Mouse (Mus musculus) liver, embryonic 11.5 days (tissue): ENCODE data around the gene Trip13. TPM values are rescaled to one million over a fixed set of nuclear protein-coding genes. Genes with fewer than 3 reads are reported as not detected.

Source experiments
- ATAC-seq: fragments of 200-750 bp; cut with Nextera tagmentation; replicated peaks from 2 replicates; pipeline ENCODE4 v1.8.0; 2017; ENCODE audit warnings: moderate number of reproducible peaks, mild to moderate bottlenecking, moderate TSS enrichment, moderate library complexity; ENCODE audit not compliant: low FRiP score
- DNase-seq: peaks from one replicate; pipeline ENCODE4 v3.0.0-alpha.2; 2017; ENCODE audit warnings: low spot score
- H3K27ac ChIP-seq: fragments of 300-500 bp; sonication (generic); 2 replicates; pipeline ENCODE4 v1.5.1; 2014; ENCODE audit warnings: mild to moderate bottlenecking, low read depth, low read length, control low read depth
- H3K27me3 ChIP-seq: fragments of 300-500 bp; sonication (generic); replicated peaks from 2 replicates; pipeline ENCODE4 v1.6.1; 2014; ENCODE audit warnings: low read length, mixed read lengths; ENCODE audit not compliant: control insufficient read depth, insufficient read depth
- H3K36me3 ChIP-seq: fragments of 300-500 bp; sonication (generic); 2 replicates; pipeline ENCODE4 v1.6.1; 2014; ENCODE audit warnings: mild to moderate bottlenecking, low read length, moderate library complexity, mixed read lengths; ENCODE audit not compliant: control insufficient read depth, insufficient read depth
- H3K4me1 ChIP-seq: fragments of 300-500 bp; sonication (generic); replicated peaks from 2 replicates; pipeline ENCODE4 v1.6.1; 2014; ENCODE audit warnings: low read length, mixed read lengths; ENCODE audit not compliant: control insufficient read depth, insufficient read depth
- H3K4me2 ChIP-seq: fragments of 300-500 bp; sonication (generic); 2 replicates; pipeline ENCODE4 v1.6.1; 2014; ENCODE audit warnings: mild to moderate bottlenecking, control low read depth, moderate library complexity
- H3K4me3 ChIP-seq: fragments of 300-500 bp; sonication (generic); 2 replicates; pipeline ENCODE4 v1.5.1; 2014; ENCODE audit warnings: low read depth, low read length, control low read depth
- H3K9ac ChIP-seq: fragments of 300-500 bp; sonication (generic); 2 replicates; pipeline ENCODE4 v1.6.1; 2014; ENCODE audit warnings: low read depth, low read length, control low read depth
- H3K9me3 ChIP-seq: fragments of 300-500 bp; sonication (generic); 2 replicates; pipeline ENCODE4 v1.6.1; 2016; ENCODE audit warnings: low read length, inconsistent platforms, mixed read lengths; ENCODE audit not compliant: control insufficient read depth
- WGBS: fragments of 180-500 bp; shearing (Covaris S2); extraction: QIAGEN DNeasy Blood & Tissue Kit; methylation state at CpG from one replicate; pipeline ENCODE4 v1.1.7; 2014; 5-methylcytosine and 5-hydroxymethylcytosine counted together
- polyA plus RNA-seq: library from polyadenylated mRNA; unstranded; fragments of >200 nt; fragmentation: Nextera tagmentation; extraction: Ambion mirVana; gene quantifications from 2 replicates; pipeline ENCODE4 v1.2.1, GENCODE M21; 2014

Trip13 gene
- polyA plus RNA-seq, result 60.4 and 61.5 TPM in 2 replicates

- peak within 1 kb of the TSS; percentile 75 for H3K4me3 ChIP-seq
- DNase-seq (peak; percentile 98), ATAC-seq (peak; percentile 95)
- H3K27me3 ChIP-seq, result no peaks in the 10 kb centered on the region
- H3K9me3 ChIP-seq, result no peaks in the 10 kb centered on the region
- peaks cover 10% of the 10 kb centered on the region; the same call in 1 of the 2 replicates for H3K36me3 ChIP-seq
- H3K4me2 ChIP-seq, result peak within 1 kb of the TSS; percentile 68
- WGBS, result under 1% methylated on average over 82 of the region's 82 CpGs
- peak within 1 kb of the TSS; percentile 90 for H3K27ac ChIP-seq
- peaks cover 7% of the 10 kb centered on the region for H3K4me1 ChIP-seq
- peak within 1 kb of the TSS; percentile 91 for H3K9ac ChIP-seq
These were observed at the start of gene Trip13, which contains the start of gene Brd9 for GRCm38 (mm10) chr13:73937321-73938176. Trip13 (minus strand) TSS chr13:73937784. Brd9 (plus strand) TSS chr13:73937811.

- no peak overlapping the region for H3K27ac ChIP-seq
- 77% methylated on average over 5 of the region's 5 CpGs for WGBS
- no peaks in the 10 kb centered on the region for H3K27me3 ChIP-seq
- H3K4me1 ChIP-seq, result no peaks in the 10 kb centered on the region
- no peak for DNase-seq
- no peak overlapping the region for H3K9ac ChIP-seq
- ATAC-seq, result 0 out of 2 replicates have a peak, but pooled peaks have one; percentile 43
- H3K4me3 ChIP-seq, result no peak overlapping the region
- no peaks in the 10 kb centered on the region for H3K36me3 ChIP-seq
- H3K4me2 ChIP-seq, result no peak overlapping the region
- no peaks in the 10 kb centered on the region for H3K9me3 ChIP-seq
These were observed 39.4 kb upstream of the Trip13 start for GRCm38 (mm10) chr13:73976935-73977334.

GRCm38 (mm10) chr13:73974523-73974922, 36.9 kb upstream of the Trip13 start:
- WGBS, result 78% methylated on average over 3 of the region's 3 CpGs
- no peaks in the 10 kb centered on the region for H3K9me3 ChIP-seq
- H3K27me3 ChIP-seq, result no peaks in the 10 kb centered on the region
- H3K9ac ChIP-seq, result no peak overlapping the region
- H3K4me1 ChIP-seq, result 0 out of 2 replicates have a peak, but pooled peaks cover 2% of the 10 kb centered on the region
- no peak overlapping the region for H3K4me3 ChIP-seq
- no peak overlapping the region for H3K4me2 ChIP-seq
- DNase-seq (no peak), ATAC-seq (no peak)
- no peaks in the 10 kb centered on the region for H3K36me3 ChIP-seq
- no peak overlapping the region for H3K27ac ChIP-seq

GRCm38 (mm10) chr13:73970545-73971448, 33.2 kb upstream of the Trip13 start:
- H3K36me3 ChIP-seq, result no peaks in the 10 kb centered on the region
- ATAC-seq (peak; percentile 73), DNase-seq (peak; percentile 55)
- H3K4me1 ChIP-seq, result 0 out of 2 replicates have a peak, but pooled peaks cover 2% of the 10 kb centered on the region
- H3K27ac ChIP-seq, result no peak overlapping the region
- no peaks in the 10 kb centered on the region for H3K9me3 ChIP-seq
- 24% methylated on average over 12 of the region's 12 CpGs for WGBS
- H3K4me3 ChIP-seq, result no peak overlapping the region
- no peak overlapping the region for H3K9ac ChIP-seq
- peak overlapping the region; percentile 47 for H3K4me2 ChIP-seq
- no peaks in the 10 kb centered on the region for H3K27me3 ChIP-seq

GRCm38 (mm10) chr13:73963551-73963950, 26.0 kb upstream of the Trip13 start, which contains the start of gene Zdhhc11:
Zdhhc11 (plus strand) TSS chr13:73963851.
- H3K36me3 ChIP-seq, result peaks cover 15% of the 10 kb centered on the region; the same call in 1 of the 2 replicates
- H3K27me3 ChIP-seq, result no peaks in the 10 kb centered on the region
- no peaks in the 10 kb centered on the region for H3K9me3 ChIP-seq
- no peaks in the 10 kb centered on the region for H3K4me1 ChIP-seq
- DNase-seq, result no peak
- ATAC-seq, result no peak
- H3K4me2 ChIP-seq, result no peak within 1 kb of the TSS
- 85% methylated on average over 5 of the region's 5 CpGs for WGBS
- H3K4me3 ChIP-seq, result no peak within 1 kb of the TSS
- no peak within 1 kb of the TSS for H3K9ac ChIP-seq
- H3K27ac ChIP-seq, result no peak within 1 kb of the TSS

GRCm38 (mm10) chr13:73961177-73961576, 23.6 kb upstream of the Trip13 start:
- Histone ChIP-seq H3K4me1 (no peaks in the 10 kb centered on the region), H3K27ac (no peak overlapping the region), H3K4me2 (no peak overlapping the region), H3K9ac (no peak overlapping the region), H3K36me3 (peaks cover 20% of the 10 kb centered on the region; the same call in 1 of the 2 replicates), H3K27me3 (no peaks in the 10 kb centered on the region), H3K4me3 (no peak overlapping the region), H3K9me3 (no peaks in the 10 kb centered on the region)
- DNase-seq (no peak), ATAC-seq (no peak)
- 82% methylated on average over 4 of the region's 4 CpGs for WGBS

GRCm38 (mm10) chr13:73960117-73960652, 22.6 kb upstream of the Trip13 start:
- no peaks in the 10 kb centered on the region for H3K4me1 ChIP-seq
- no peaks in the 10 kb centered on the region for H3K27me3 ChIP-seq
- H3K4me2 ChIP-seq, result no peak overlapping the region
- H3K27ac ChIP-seq, result no peak overlapping the region
- WGBS, result 90% methylated on average over 10 of the region's 10 CpGs
- no peak overlapping the region for H3K9ac ChIP-seq
- ATAC-seq, result no peak
- H3K36me3 ChIP-seq, result peaks cover 23% of the 10 kb centered on the region; the same call in 1 of the 2 replicates
- H3K4me3 ChIP-seq, result no peak overlapping the region
- H3K9me3 ChIP-seq, result no peaks in the 10 kb centered on the region
- no peak for DNase-seq

- Histone ChIP-seq H3K36me3 (peaks cover 26% of the 10 kb centered on the region; the same call in 1 of the 2 replicates), H3K4me3 (no peak overlapping the region), H3K9ac (no peak overlapping the region), H3K4me2 (no peak overlapping the region), H3K9me3 (no peaks in the 10 kb centered on the region), H3K27me3 (no peaks in the 10 kb centered on the region), H3K27ac (no peak overlapping the region), H3K4me1 (no peaks in the 10 kb centered on the region)
- ATAC-seq, result no peak
- 75% methylated on average over 5 of the region's 5 CpGs for WGBS
- DNase-seq, result no peak
These were observed 17.9 kb upstream of the Trip13 start for GRCm38 (mm10) chr13:73955531-73955930.
